Mouse (Mus musculus): ENCODE measurements around the gene Auts2. TPM values are rescaled to one million over a fixed set of nuclear protein-coding genes. Genes with fewer than 3 reads are reported as not detected.

Auts2 gene
- total and polyA plus RNA-seq, 3 experiments: not detected

DNA sequence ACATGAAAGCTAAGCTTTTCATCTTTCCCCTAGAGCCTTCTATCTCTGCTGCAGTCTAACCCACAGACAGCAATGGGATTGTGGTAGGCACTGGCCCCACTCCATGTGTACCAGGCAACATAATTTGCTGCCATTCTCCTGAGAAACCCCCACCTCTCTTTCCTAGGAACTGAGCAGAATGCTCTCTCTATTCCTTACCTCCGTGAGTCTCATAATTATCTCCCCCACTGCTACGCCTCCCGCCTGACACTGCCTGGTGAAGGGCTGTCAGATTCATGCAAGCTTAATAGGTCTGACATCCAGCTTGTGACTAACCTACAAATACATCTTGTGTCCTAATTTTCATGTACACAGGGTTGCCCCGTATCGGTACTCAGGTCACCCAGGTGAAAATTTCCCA is 744.8 kb downstream of the Auts2 start:
- Histone ChIP-seq H3K9ac (ENCODE audit: insufficient read depth, low read depth) (no peak overlapping the region), H3K79me2 (replicated peaks; ENCODE audit: control insufficient read depth, extremely low read depth, insufficient read depth, poor library complexity, severe bottlenecking) (no peaks in the 10 kb centered on the region), H3K9me3 (replicated peaks; ENCODE audit: low read length) (peaks cover 78% of the 10 kb centered on the region), H3K4me1 (ENCODE audit: control insufficient read depth in 1 of 2, insufficient read depth in 2 of 2) (no peaks in the 10 kb centered on the region), H3K4me2 (ENCODE audit: insufficient read depth, low read depth, poor library complexity, severe bottlenecking) (no peak overlapping the region), H3K36me3 (replicated peaks in 1 of 2; ENCODE audit: control insufficient read depth in 1 of 2, insufficient read depth in 1 of 2, low read length in 1 of 2) (no peaks in the 10 kb centered on the region), H3K27ac (ENCODE audit: insufficient read depth, low read depth) (no peak overlapping the region), H3K4me3 (replicated peaks in 1 of 3; ENCODE audit: low read depth in 2 of 3, low read length in 2 of 3, poor library complexity in 1 of 3) (no peak overlapping the region), H3K27me3 (replicated peaks) (no peaks in the 10 kb centered on the region)
- TF ChIP-seq RAD21 (IDR thresholded peaks at IDR 0.05; ENCODE audit: low read depth, low read length): no peak
- no peak for DNase-seq (ENCODE audit: extremely low read depth)
- in situ Hi-C loops (cut with MboI; ENCODE audit: low pct_ligation_motif_present, low pct_unique_long_range_greater_than_20kb, low sequenced_read_pairs) (no loop called here), dilution Hi-C loops (cut with MboI; ENCODE audit: extremely low pct_ligation_motif_present, extremely low pct_unique_long_range_greater_than_20kb, low sequenced_read_pairs) (no loop called here)

DNA sequence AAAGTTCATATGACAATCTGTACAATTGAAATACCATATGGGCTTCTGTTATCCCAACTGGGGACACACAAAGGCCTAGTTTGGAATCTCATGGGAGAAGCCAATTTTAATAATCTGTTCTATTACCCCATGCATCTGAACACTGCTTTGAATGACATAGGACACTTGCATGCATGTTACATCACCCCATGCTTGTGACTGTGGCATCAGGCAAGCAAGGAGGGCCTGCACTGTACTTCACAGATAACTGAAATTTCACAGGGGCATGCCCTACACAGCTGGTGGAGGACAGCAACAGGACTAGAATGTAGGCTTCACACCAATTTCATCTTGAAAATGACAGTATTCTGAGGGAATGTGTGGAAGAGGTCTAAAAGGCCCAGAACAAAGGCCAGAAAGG is 746.1 kb downstream of the Auts2 start:
- no peaks in the 10 kb centered on the region for H3K36me3 ChIP-seq (replicated peaks in 1 of 2; ENCODE audit: control insufficient read depth in 1 of 2, insufficient read depth in 1 of 2, low read length in 1 of 2)
- H3K27me3 ChIP-seq (replicated peaks): no peaks in the 10 kb centered on the region
- dilution Hi-C loops (cut with MboI; ENCODE audit: extremely low pct_ligation_motif_present, extremely low pct_unique_long_range_greater_than_20kb, low sequenced_read_pairs): no loop called here
- no peaks in the 10 kb centered on the region for H3K79me2 ChIP-seq (replicated peaks; ENCODE audit: control insufficient read depth, extremely low read depth, insufficient read depth, poor library complexity, severe bottlenecking)
- H3K9ac ChIP-seq (ENCODE audit: insufficient read depth, low read depth): no peak overlapping the region
- H3K9me3 ChIP-seq (replicated peaks; ENCODE audit: low read length): peaks cover 78% of the 10 kb centered on the region
- H3K4me1 ChIP-seq (ENCODE audit: control insufficient read depth in 1 of 2, insufficient read depth in 2 of 2): no peaks in the 10 kb centered on the region
- H3K27ac ChIP-seq (ENCODE audit: insufficient read depth, low read depth): no peak overlapping the region
- no peak for DNase-seq (ENCODE audit: extremely low read depth)
- in situ Hi-C loops (cut with MboI; ENCODE audit: low pct_ligation_motif_present, low pct_unique_long_range_greater_than_20kb, low sequenced_read_pairs): no loop called here
- no peak for TF ChIP-seq POLR2A (IDR thresholded peaks at IDR 0.05; ENCODE audit: low read depth, low read length)
- TF ChIP-seq TBP (conservative IDR thresholded peaks at IDR 0.05; ENCODE audit: low read depth, low read length): no peak
- no peak for TF ChIP-seq SMC3 (IDR thresholded peaks at IDR 0.05; ENCODE audit: low read depth, low read length)
- TF ChIP-seq KAT2A (IDR thresholded peaks at IDR 0.05; ENCODE audit: insufficient replicate concordance, low read length): no peak
- no peak for TF ChIP-seq ZC3H11A (IDR thresholded peaks at IDR 0.05; ENCODE audit: low read depth, low read length)
- TF ChIP-seq MAFK (IDR thresholded peaks at IDR 0.05; ENCODE audit: insufficient replicate concordance, low read length): no peak
- no peak for TF ChIP-seq JUN (IDR thresholded peaks at IDR 0.05; ENCODE audit: insufficient read depth, low read depth, low read length)
- H3K4me2 ChIP-seq (ENCODE audit: insufficient read depth, low read depth, poor library complexity, severe bottlenecking): no peak overlapping the region
- H3K4me3 ChIP-seq (replicated peaks in 1 of 3; ENCODE audit: low read depth in 2 of 3, low read length in 2 of 3, poor library complexity in 1 of 3): no peak overlapping the region

DNA sequence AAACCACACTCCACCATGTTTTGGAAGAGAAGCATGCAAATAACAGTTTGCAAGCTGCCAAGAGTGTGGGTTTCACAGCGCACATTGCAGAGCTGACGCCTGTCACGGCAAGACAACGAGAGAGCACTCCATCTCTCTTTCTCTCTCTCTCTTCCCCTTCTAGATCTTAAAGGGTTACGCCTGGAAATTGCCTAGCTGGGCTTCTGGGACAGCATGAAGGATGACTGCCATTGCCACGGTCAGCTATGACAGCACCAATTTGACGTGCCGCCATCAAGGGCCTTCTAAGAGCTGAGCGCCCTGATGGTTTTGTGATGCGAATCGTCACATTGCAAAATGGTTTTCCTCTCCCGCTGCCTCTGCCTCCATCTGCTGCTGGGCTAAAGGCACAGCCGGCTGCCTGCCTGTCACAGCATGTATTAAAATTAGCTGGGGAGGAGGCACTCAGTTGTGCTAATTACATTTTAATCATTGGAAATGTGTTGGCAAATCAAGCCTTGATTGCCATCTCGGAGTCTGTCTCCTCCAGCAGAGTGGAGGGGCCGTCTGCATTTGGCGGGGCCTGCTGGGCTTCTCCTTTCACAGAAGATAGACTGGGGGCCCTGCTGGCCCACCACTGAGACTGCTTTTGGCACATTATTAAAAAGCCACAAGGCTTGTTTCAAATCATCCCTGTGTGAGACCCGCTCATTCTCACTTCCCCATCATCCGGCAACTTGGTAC is 748.6 kb downstream of the Auts2 start:
- dilution Hi-C loops (cut with MboI; ENCODE audit: extremely low pct_ligation_motif_present, extremely low pct_unique_long_range_greater_than_20kb, low sequenced_read_pairs) (no loop called here), in situ Hi-C loops (cut with MboI; ENCODE audit: low pct_ligation_motif_present, low pct_unique_long_range_greater_than_20kb, low sequenced_read_pairs) (no loop called here)

More for the DNA sequence above, 748.6 kb downstream of the Auts2 start:
- no peak overlapping the region for H3K4me2 ChIP-seq (ENCODE audit: insufficient read depth, low read depth, poor library complexity, severe bottlenecking)
- H3K4me1 ChIP-seq (ENCODE audit: control insufficient read depth in 1 of 2, insufficient read depth in 2 of 2): no peaks in the 10 kb centered on the region
- H3K27me3 ChIP-seq (replicated peaks): no peaks in the 10 kb centered on the region
- no peak for TF ChIP-seq CHD2 (IDR thresholded peaks at IDR 0.05; ENCODE audit: low read length)
- no peak for TF ChIP-seq ZKSCAN1 (IDR thresholded peaks at IDR 0.05; ENCODE audit: borderline replicate concordance, low read depth, low read length)
- TF ChIP-seq TCF12 (IDR thresholded peaks at IDR 0.05; ENCODE audit: low read depth, low read length): no peak
- no peak for TF ChIP-seq MAX (IDR thresholded peaks at IDR 0.05; ENCODE audit: low read length)
- no peak for TF ChIP-seq POLR2AphosphoS2 (IDR thresholded peaks at IDR 0.05; ENCODE audit: low read depth, low read length)
- TF ChIP-seq USF1 (IDR thresholded peaks at IDR 0.05; ENCODE audit: low read depth, low read length): no peak
- TF ChIP-seq POLR2A (IDR thresholded peaks at IDR 0.05; ENCODE audit: low read depth, low read length): no peak
- TF ChIP-seq ZMIZ1 (IDR thresholded peaks at IDR 0.05; ENCODE audit: low read depth, low read length): no peak
- no peak for TF ChIP-seq ETS1 (conservative IDR thresholded peaks at IDR 0.05; ENCODE audit: low read depth, low read length)
- no peak for TF ChIP-seq RCOR1 (conservative IDR thresholded peaks at IDR 0.05; ENCODE audit: low read depth, low read length)
- TF ChIP-seq GABPA (IDR thresholded peaks at IDR 0.05; ENCODE audit: insufficient replicate concordance, low read depth, low read length): no peak
- TF ChIP-seq MAFK (IDR thresholded peaks at IDR 0.05; ENCODE audit: insufficient replicate concordance, low read length): no peak
- no peak for TF ChIP-seq NRF1 (IDR thresholded peaks at IDR 0.05; ENCODE audit: low read depth, low read length)
- no peaks in the 10 kb centered on the region for H3K36me3 ChIP-seq (replicated peaks in 1 of 2; ENCODE audit: control insufficient read depth in 1 of 2, insufficient read depth in 1 of 2, low read length in 1 of 2)
- H3K4me3 ChIP-seq (replicated peaks in 1 of 3; ENCODE audit: low read depth in 2 of 3, low read length in 2 of 3, poor library complexity in 1 of 3): no peak overlapping the region
- H3K9ac ChIP-seq (ENCODE audit: insufficient read depth, low read depth): no peak overlapping the region
- no peak overlapping the region for H3K27ac ChIP-seq (ENCODE audit: insufficient read depth, low read depth)
- DNase-seq (ENCODE audit: extremely low read depth): no peak
- H3K79me2 ChIP-seq (replicated peaks; ENCODE audit: control insufficient read depth, extremely low read depth, insufficient read depth, poor library complexity, severe bottlenecking): no peaks in the 10 kb centered on the region
- peaks cover 72% of the 10 kb centered on the region for H3K9me3 ChIP-seq (replicated peaks; ENCODE audit: low read length)

All from CH12.LX (cell line).